Mouse (Mus musculus) megakaryocyte, embryonic 14.5 days (primary cell): ENCODE data around the gene Rufy3.

Experiments
- FLI1 ChIP-seq: IDR thresholded peaks from 2 replicates; pipeline ENCODE4 v1.6.1; 2012; ENCODE audit warnings: low read length, inconsistent platforms, mixed read lengths
- GATA1 ChIP-seq: IDR thresholded peaks from 3 replicates; pipeline ENCODE4 v1.6.1; 2012; ENCODE audit warnings: mixed read lengths, low read length, inconsistent platforms, borderline replicate concordance

DNA sequence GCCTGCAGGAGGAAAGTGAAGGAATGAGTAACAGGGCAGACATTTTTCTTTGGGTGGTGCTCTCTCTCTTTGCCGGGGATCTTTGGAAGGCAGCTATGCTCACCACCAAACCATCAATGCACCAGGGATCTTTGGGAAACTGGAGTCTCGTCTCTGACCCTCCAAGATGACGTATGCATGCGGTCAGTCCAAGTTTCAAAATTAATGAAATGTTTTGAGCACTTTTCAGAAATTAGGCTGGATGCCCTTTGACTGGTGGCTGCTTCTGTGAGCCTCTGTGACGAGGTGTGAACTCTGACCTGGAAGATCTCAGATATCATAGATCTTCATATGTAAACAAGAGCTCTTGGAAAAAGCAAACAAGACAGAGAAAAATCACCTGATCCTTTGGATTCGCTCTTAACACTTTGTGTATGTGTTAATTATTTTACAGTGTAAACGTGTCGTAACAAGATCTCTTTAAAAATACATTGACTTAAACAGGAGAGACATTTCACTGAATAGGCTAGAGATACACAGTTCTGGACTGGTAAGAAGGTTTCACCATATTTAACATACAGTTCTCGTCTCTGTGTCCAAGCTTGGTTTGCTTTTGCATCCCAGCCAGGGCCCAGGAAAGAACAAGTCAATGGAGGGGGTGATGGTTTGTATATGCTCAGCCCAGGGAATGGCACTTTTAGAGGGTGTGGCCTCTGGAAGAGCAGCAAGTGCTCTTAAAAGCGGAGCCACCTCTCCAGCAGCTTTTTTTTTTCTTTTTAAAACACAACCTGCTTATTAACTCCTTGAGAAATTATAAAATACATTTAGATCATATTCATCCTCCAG, 126.1 kb downstream of the Rufy3 start:
- TF ChIP-seq GATA1 (no peak), FLI1 (no peak)
